Mouse (Mus musculus) lung, postnatal 10 days (tissue): ENCODE results near the gene Ndufaf3.
"Not testable (repeated sequence)": the region's sequence is repeated elsewhere in the genome, so short reads cannot be mapped to it uniquely, and the experiment has no call there.

ENCODE experiments used
- DNase-seq: peaks from one replicate; pipeline ENCODE4 v3.0.0; 2021

The Ndufaf3 gene

GRCm38 (mm10) chr9:108566815-108567776 lies at the start of gene Ndufaf3:
Gene Ndufaf3, minus strand, starts transcription at chr9:108567434.
- peak; percentile 98 for DNase-seq

- no peak for DNase-seq
Measured at GRCm38 (mm10) chr9:108611488-108611887, 44.3 kb upstream of the Ndufaf3 start.

- DNase-seq, result no peak
Measured at GRCm38 (mm10) chr9:108608889-108609288, 41.7 kb upstream of the Ndufaf3 start.

GRCm38 (mm10) chr9:108607929-108608328 lies 40.7 kb upstream of the Ndufaf3 start:
- DNase-seq, result not testable (repeated sequence)

GRCm38 (mm10) chr9:108601986-108602385 lies 34.8 kb upstream of the Ndufaf3 start:
- no peak for DNase-seq

- peak; percentile 20 for DNase-seq
Measured at GRCm38 (mm10) chr9:108600011-108600410, 32.8 kb upstream of the Ndufaf3 start.

- DNase-seq, result no peak
Measured at GRCm38 (mm10) chr9:108599021-108599566, 31.9 kb upstream of the Ndufaf3 start.

- DNase-seq, result peak; percentile 79
Measured at GRCm38 (mm10) chr9:108596998-108597764, 29.9 kb upstream of the Ndufaf3 start, which contains the start of gene P4htm. Gene P4htm, minus strand, starts transcription at chr9:108597667.

- DNase-seq, result no peak
Measured at GRCm38 (mm10) chr9:108594354-108594753, 27.1 kb upstream of the Ndufaf3 start.

- no peak for DNase-seq
Measured at GRCm38 (mm10) chr9:108591462-108591861, 24.2 kb upstream of the Ndufaf3 start.

GRCm38 (mm10) chr9:108589229-108589628 lies 22.0 kb upstream of the Ndufaf3 start:
- DNase-seq, result no peak

GRCm38 (mm10) chr9:108587571-108588180 lies 20.4 kb upstream of the Ndufaf3 start:
- peak; percentile 79 for DNase-seq

- DNase-seq, result no peak
Measured at GRCm38 (mm10) chr9:108579344-108579690, 12.1 kb upstream of the Ndufaf3 start.

GRCm38 (mm10) chr9:108578545-108579343 lies 11.5 kb upstream of the Ndufaf3 start, which contains the start of gene Wdr6:
Gene Wdr6, minus strand, starts transcription at chr9:108578739.
- peak; percentile 96 for DNase-seq

- peak; percentile 87 for DNase-seq
Measured at GRCm38 (mm10) chr9:108577934-108578544, 10.8 kb upstream of the Ndufaf3 start.

- DNase-seq, result no peak
Measured at GRCm38 (mm10) chr9:108577025-108577424, 9.8 kb upstream of the Ndufaf3 start.

- no peak for DNase-seq
Measured at GRCm38 (mm10) chr9:108575321-108576297, 8.4 kb upstream of the Ndufaf3 start.

GRCm38 (mm10) chr9:108574921-108575320 lies 7.7 kb upstream of the Ndufaf3 start:
- no peak for DNase-seq

- DNase-seq, result peak; percentile 80
Measured at GRCm38 (mm10) chr9:108573774-108574690, 6.8 kb upstream of the Ndufaf3 start.
